Mouse (Mus musculus) heart, embryonic 15.5 days (tissue): ENCODE data around the gene Polr2f. TPM values are rescaled to one million over a fixed set of nuclear protein-coding genes. Genes with fewer than 3 reads are reported as not detected.

Experiments used
- ATAC-seq: fragments of 200-750 bp; cut with Nextera tagmentation; replicated peaks from 2 replicates; pipeline ENCODE4 v1.8.0; 2017; ENCODE audit warnings: low read depth, moderate TSS enrichment; ENCODE audit not compliant: insufficient number of reproducible peaks, insufficient read depth, low FRiP score
- H3K27ac ChIP-seq: fragments of 300-500 bp; sonication (generic); 2 replicates; pipeline ENCODE4 v1.5.1; 2015; ENCODE audit warnings: mild to moderate bottlenecking, inconsistent platforms
- H3K27me3 ChIP-seq: fragments of 300-500 bp; sonication (generic); 2 replicates; pipeline ENCODE4 v1.6.1; 2015; ENCODE audit warnings: inconsistent platforms
- H3K36me3 ChIP-seq: fragments of 300-500 bp; sonication (generic); 2 replicates; pipeline ENCODE4 v1.6.1; 2015; ENCODE audit warnings: mild to moderate bottlenecking, inconsistent platforms
- H3K4me1 ChIP-seq: fragments of 300-500 bp; sonication (generic); replicated peaks from 2 replicates; pipeline ENCODE4 v1.6.1; 2015; ENCODE audit warnings: inconsistent platforms
- H3K4me2 ChIP-seq: fragments of 300-500 bp; sonication (generic); 2 replicates; pipeline ENCODE4 v1.6.1; 2015; ENCODE audit warnings: inconsistent platforms, mild to moderate bottlenecking, moderate library complexity
- H3K4me3 ChIP-seq: fragments of 300-500 bp; sonication (generic); 2 replicates; pipeline ENCODE4 v1.5.1; 2015; ENCODE audit warnings: mild to moderate bottlenecking, inconsistent platforms
- H3K9ac ChIP-seq: fragments of 300-500 bp; sonication (generic); 2 replicates; pipeline ENCODE4 v1.6.1; 2015; ENCODE audit warnings: mild to moderate bottlenecking, inconsistent platforms
- H3K9me3 ChIP-seq: fragments of 300-500 bp; sonication (generic); replicated peaks from 2 replicates; pipeline ENCODE4 v1.6.1; 2016; ENCODE audit warnings: inconsistent platforms
- WGBS: fragments of 180-500 bp; shearing (Covaris S2); methylation state at CpG from one replicate; pipeline ENCODE4 v1.1.7; 2015; ENCODE audit warnings: mixed read lengths; 5-methylcytosine and 5-hydroxymethylcytosine counted together
- polyA plus RNA-seq: library from polyadenylated mRNA; unstranded; fragments of >200 nt; fragmentation: Nextera tagmentation; extraction: Ambion mirVana; gene quantifications from 2 replicates; pipeline ENCODE4 v1.2.1, GENCODE M21; 2015

The Polr2f gene
- polyA plus RNA-seq, 1 experiment from 2014 or later: 240 TPM

DNA sequence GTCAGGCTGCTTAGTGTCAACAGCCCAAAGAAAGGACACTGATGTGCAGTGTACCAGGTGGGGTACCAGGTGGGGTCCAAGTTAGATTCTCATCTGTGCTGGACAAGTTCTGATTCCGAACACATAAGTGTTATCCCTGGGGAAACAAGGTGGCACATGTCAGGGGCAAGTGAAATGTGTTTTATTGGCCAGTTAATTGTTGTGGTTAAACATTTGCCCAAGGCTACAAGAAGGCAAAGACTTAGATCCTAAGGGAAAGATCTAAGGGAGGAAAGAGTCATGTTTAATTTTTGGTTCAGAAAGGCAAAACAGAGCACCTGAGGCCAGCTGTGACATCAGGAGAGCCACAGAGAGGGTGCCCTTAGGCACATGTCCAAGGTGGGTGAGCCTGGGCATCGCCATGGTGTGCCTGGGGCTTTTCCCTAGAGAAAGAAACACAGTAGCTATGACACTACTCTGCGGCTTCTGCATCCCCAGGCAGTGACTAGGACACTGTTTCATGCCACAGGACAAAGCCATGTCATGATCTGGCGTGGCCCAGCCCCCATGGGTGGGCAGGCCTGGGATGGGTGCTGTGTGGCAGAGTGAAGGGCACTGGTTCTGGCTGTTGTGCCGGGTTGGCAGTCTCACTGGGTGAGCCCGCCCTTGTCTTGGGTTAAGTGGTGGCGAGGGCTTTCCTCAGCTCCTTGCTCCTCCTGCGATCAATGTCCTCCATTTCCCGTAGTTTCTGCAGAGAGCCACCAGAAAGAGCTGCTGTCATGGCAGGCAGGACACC, 6.1 kb upstream of the Polr2f start:
- Histone ChIP-seq H3K27ac (no peak overlapping the region), H3K36me3 (peaks cover 53% of the 10 kb centered on the region), H3K27me3 (no peaks in the 10 kb centered on the region), H3K4me3 (no peak overlapping the region), H3K4me1 (peaks cover 23% of the 10 kb centered on the region), H3K4me2 (no peak overlapping the region), H3K9ac (no peak overlapping the region), H3K9me3 (no peaks in the 10 kb centered on the region)
- no peak for ATAC-seq
- WGBS: 80% methylated on average over 9 of the region's 9 CpGs

DNA sequence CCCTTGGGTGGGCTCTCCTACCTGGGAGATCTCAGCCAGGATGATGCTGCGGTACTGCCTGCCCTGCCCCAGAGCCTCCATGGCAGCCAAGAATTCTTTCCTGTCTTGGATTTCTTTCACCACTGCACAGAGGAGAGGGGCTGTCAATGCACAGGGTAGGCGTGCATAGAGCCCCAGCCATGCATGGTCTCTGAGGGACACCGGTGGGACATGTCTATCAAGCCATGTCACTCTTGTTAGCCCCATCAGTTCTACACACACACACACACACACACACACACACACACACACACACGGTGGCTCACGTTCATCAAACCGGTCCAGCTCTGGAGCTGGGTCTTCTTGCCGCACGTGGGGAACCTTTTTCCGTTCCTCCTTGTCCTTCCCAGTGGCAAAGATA, 5.5 kb upstream of the Polr2f start:
- 79% methylated on average over 9 of the region's 9 CpGs for WGBS
- ATAC-seq: no peak
- H3K4me2 ChIP-seq: no peak overlapping the region

DNA sequence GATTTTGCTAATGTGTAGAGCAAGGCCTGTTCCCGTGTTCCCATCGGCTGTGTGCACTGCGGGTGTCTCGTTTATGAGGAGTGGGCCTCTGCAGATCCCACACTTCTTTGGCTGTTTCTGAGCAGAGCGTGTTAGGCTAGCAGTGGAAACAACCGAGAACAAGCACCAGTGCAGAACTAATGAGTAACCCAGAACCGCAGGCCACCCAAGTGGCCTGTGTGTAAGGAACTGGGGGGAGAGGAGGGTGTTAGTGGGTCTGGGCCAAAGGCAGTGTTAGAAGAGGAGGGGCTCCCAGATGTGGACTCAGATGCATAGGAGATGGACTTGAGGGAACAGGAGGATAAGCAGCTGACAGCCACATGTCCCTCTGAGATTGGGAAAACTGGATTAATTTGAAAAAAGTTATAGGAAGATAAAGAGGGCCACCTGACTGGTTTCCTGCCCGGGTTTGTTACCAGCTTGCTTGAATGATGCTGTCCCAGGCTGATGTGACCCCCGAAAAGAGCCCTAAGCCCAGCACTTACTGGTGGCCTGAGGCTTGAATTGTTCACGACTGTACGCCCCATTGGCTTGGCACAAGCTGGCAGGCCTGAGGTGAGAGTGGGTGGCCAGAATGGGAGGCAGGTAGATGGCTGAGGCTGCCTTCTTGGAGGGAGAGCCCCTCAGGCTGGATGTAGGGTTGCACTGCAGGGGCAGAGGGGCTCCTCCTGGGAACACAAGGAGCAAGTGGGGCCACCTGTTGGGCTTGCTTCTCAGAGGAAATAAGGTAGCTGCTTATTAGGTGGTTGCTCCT, 4.8 kb upstream of the Polr2f start:
- peaks cover 17% of the 10 kb centered on the region for H3K4me1 ChIP-seq
- WGBS: 75% methylated on average over 11 of the region's 11 CpGs
- no peaks in the 10 kb centered on the region for H3K9me3 ChIP-seq
- ATAC-seq: no peak
- no peak overlapping the region for H3K27ac ChIP-seq
- no peak overlapping the region for H3K4me2 ChIP-seq
- H3K4me3 ChIP-seq: no peak overlapping the region
- H3K27me3 ChIP-seq: no peaks in the 10 kb centered on the region
- no peak overlapping the region for H3K9ac ChIP-seq
- peaks cover 40% of the 10 kb centered on the region for H3K36me3 ChIP-seq

More for the DNA sequence above, 5.5 kb upstream of the Polr2f start:
- H3K9me3 ChIP-seq: no peaks in the 10 kb centered on the region
- H3K27ac ChIP-seq: no peak overlapping the region
- no peak overlapping the region for H3K9ac ChIP-seq
- H3K27me3 ChIP-seq: no peaks in the 10 kb centered on the region
- peaks cover 47% of the 10 kb centered on the region for H3K36me3 ChIP-seq
- peaks cover 19% of the 10 kb centered on the region for H3K4me1 ChIP-seq
- no peak overlapping the region for H3K4me3 ChIP-seq

DNA sequence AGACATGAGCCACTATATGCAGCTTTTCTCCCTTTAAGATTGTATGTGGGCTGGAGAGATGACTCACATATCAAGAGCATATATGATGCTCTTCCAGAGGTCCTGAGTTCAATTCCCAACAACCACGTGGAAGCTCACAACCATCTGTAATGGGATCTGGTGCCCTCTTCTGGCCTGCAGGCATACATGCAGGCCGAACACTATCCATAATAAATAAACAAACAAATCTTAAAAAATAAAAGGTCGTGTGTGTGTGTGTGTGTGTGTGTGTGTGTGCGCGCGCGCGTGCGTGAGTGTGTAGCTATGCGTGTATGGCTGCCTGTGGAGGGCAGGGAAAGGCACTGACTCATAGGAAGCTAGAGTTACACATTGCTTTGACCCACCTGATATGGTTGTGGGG, 1.2 kb upstream of the Polr2f start:
- no peak for ATAC-seq
- Histone ChIP-seq H3K4me1 (peaks cover 23% of the 10 kb centered on the region), H3K4me3 (no peak overlapping the region), H3K9ac (no peak overlapping the region), H3K27me3 (no peaks in the 10 kb centered on the region), H3K36me3 (peaks cover 6% of the 10 kb centered on the region), H3K9me3 (no peaks in the 10 kb centered on the region), H3K4me2 (no peak overlapping the region), H3K27ac (no peak overlapping the region)
- WGBS: 54% methylated on average over 10 of the region's 10 CpGs

DNA sequence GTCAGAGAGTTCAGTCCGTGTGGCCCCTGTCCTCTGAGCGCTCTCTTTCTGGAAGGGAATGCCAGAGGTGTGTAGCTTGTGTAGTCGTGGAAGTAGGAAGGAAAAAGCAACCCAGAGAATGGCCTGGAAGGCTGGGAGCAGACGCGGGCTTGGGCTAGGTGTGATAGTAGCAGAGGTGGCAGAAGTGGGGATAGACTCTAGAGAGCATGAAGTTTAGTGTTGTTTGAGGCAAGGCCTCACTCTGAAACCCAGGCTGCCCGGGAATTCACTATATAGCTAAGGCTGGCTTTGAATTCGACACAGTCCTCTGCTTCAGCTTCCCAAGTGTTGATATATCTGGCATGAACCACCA, 733 bp downstream of the Polr2f start:
- no peaks in the 10 kb centered on the region for H3K9me3 ChIP-seq
- H3K4me3 ChIP-seq: peak overlapping the region; percentile 84
- H3K9ac ChIP-seq: peak overlapping the region; percentile 84
- H3K4me1 ChIP-seq: peaks cover 23% of the 10 kb centered on the region
- H3K4me2 ChIP-seq: peak overlapping the region; percentile 93
- peaks cover 21% of the 10 kb centered on the region for H3K36me3 ChIP-seq
- H3K27me3 ChIP-seq: no peaks in the 10 kb centered on the region
- WGBS: 2% methylated on average over 7 of the region's 7 CpGs
- peak overlapping the region; percentile 52 for H3K27ac ChIP-seq
- no peak for ATAC-seq

DNA sequence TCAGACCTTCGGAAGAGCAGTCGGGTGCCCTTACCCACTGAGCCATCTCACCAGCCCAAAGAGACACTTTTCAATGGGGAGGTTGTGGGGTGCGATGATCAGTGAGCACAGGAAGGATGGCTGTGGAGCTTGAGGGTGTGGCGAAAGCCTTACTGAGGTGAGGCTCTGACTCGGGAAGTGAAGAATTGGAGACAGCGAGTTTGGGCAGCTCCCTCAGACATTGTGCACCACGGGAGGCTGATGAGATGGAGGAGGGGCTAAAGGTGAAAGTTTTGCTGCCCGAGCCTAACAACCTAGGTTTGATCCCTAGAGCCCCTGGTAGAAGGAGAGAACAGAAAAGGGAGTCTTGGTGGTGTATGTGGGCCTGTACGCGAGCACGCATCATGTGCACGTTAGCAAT, 2.5 kb downstream of the Polr2f start:
- Histone ChIP-seq H3K9me3 (no peaks in the 10 kb centered on the region), H3K9ac (no peak overlapping the region), H3K27me3 (no peaks in the 10 kb centered on the region), H3K27ac (no peak overlapping the region), H3K4me1 (peaks cover 20% of the 10 kb centered on the region), H3K36me3 (peaks cover 37% of the 10 kb centered on the region), H3K4me2 (no peak overlapping the region), H3K4me3 (no peak overlapping the region)
- 87% methylated on average over 12 of the region's 12 CpGs for WGBS
- no peak for ATAC-seq

DNA sequence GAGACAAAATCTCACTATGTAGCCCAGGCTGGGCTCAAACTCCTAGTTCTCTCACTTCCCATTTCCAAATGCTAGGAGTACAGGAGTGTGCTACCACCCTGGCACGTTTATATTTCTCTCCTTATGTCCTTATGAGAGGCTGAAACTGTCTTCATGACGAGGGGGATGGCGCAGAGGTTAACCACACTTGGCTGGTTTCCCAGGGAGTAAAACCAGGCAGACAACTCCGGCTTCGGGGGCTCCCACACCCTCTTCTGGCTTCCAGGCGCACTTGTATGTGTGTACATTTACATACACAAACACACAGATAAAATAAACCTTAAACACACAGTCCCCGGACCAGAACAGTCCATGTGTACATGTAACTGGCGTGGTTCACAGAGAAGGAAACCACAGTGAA, 3.2 kb downstream of the Polr2f start:
- WGBS: 60% methylated on average over 8 of the region's 8 CpGs
- Histone ChIP-seq H3K27ac (no peak overlapping the region), H3K36me3 (peaks cover 39% of the 10 kb centered on the region), H3K4me2 (no peak overlapping the region), H3K4me1 (peaks cover 22% of the 10 kb centered on the region), H3K9ac (no peak overlapping the region), H3K9me3 (no peaks in the 10 kb centered on the region), H3K27me3 (no peaks in the 10 kb centered on the region), H3K4me3 (no peak overlapping the region)
- no peak for ATAC-seq

DNA sequence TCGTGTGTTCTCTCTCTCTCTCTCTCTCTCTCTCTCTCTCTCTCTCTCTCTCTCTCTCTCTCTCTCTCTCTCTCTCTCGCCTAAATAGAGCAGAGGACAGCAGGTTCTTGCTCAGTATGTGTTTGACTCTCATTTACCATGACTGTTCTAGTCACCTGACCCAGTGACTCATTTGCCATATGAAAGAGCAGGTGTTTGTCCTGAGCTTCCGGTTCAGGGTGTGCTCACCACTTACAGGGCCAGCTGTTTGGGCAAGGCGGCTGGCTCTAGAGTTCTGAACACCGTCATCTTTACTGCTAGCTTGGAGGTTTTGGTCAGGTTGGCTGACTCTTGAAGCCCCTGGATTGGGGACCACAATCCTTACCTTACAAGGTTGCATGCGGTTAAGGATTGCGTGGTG, 4.7 kb downstream of the Polr2f start:
- WGBS: 86% methylated on average over 7 of the region's 7 CpGs
- H3K9me3 ChIP-seq: no peaks in the 10 kb centered on the region
- ATAC-seq: no peak
- H3K4me2 ChIP-seq: no peak overlapping the region
- H3K9ac ChIP-seq: no peak overlapping the region
- H3K4me3 ChIP-seq: no peak overlapping the region
- no peaks in the 10 kb centered on the region for H3K27me3 ChIP-seq
- peaks cover 50% of the 10 kb centered on the region for H3K36me3 ChIP-seq
- H3K27ac ChIP-seq: no peak overlapping the region
- peaks cover 20% of the 10 kb centered on the region for H3K4me1 ChIP-seq

DNA sequence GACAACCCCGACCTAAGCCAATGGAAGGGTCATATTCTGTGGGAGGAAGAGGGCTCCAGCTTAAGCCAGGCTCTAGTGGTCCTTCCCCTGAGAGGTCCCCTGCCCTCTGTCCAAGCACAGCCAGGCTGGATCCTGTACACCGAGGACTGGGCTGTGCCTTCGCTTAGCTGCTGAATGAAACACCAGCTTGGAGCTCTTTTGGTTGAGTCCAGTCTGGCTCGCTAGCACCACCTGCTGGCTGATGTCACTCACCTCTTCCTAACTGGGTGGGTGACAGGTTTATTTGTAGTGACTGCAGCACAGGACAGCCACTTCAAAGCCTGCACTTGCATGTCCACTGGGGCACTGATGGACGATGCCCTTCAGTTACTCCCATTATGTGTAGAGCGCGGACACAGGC, 7.7 kb downstream of the Polr2f start:
- Histone ChIP-seq H3K9me3 (no peaks in the 10 kb centered on the region), H3K27ac (no peak overlapping the region)

DNA sequence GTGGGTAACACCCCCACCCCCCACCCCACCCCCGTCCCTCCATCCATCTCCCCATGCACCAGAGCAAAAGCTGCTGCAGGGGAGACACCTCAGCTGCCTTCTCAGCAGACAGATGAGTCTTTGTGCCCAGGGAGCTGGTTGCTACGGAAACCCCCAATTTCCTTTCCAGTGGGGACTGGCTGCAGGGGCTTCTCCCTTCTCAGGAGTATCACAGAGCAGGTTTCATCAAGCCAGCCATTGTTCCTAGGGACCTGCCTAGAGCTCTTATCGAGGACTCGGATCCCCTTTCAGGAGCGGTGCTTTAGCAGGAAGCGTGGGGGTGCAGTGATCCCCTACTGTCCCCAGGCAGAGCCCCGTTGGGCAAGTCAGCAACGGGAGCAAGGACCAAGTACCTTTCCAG, 11.1 kb downstream of the Polr2f start:
- Histone ChIP-seq H3K27me3 (peaks cover 8% of the 10 kb centered on the region), H3K9me3 (no peaks in the 10 kb centered on the region), H3K4me1 (peaks cover 11% of the 10 kb centered on the region), H3K4me3 (no peak overlapping the region), H3K9ac (no peak overlapping the region), H3K27ac (no peak overlapping the region), H3K36me3 (peaks cover 40% of the 10 kb centered on the region), H3K4me2 (no peak overlapping the region)
- 75% methylated on average over 8 of the region's 8 CpGs for WGBS
- ATAC-seq: no peak

More for the DNA sequence above, 7.7 kb downstream of the Polr2f start:
- H3K36me3 ChIP-seq: peaks cover 65% of the 10 kb centered on the region
- H3K4me3 ChIP-seq: no peak overlapping the region
- no peaks in the 10 kb centered on the region for H3K27me3 ChIP-seq
- H3K4me2 ChIP-seq: no peak overlapping the region
- WGBS: 51% methylated on average over 7 of the region's 7 CpGs
- H3K9ac ChIP-seq: no peak overlapping the region
- peaks cover 2% of the 10 kb centered on the region; the same call in 1 of the 2 replicates for H3K4me1 ChIP-seq
- ATAC-seq: 0 out of 2 replicates have a peak, but pooled peaks have one; percentile 45

DNA sequence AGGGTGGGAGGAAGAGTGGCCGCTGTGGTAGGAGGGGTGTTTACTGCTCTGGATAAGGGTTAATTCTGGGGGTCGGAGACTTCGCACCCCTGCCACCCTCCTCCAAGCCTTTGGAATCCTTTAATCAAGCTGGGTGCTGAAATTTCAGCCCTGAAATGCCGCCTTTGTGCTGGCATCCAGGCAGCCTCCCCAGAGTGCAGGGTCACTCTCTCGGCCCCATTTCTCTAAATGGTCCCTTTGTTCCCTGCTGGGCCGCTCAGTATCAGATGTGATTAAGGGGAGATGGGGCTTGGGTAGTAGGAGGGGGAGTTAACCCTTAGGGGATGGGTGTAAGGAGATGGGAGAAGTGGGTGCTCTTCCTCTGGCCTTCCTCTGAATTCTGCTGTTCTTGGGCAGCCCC, 11.9 kb downstream of the Polr2f start:
- Histone ChIP-seq H3K4me3 (no peak overlapping the region), H3K27ac (no peak overlapping the region)

More for the DNA sequence above, 11.9 kb downstream of the Polr2f start:
- Histone ChIP-seq H3K4me1 (peaks cover 11% of the 10 kb centered on the region), H3K9me3 (no peaks in the 10 kb centered on the region), H3K27me3 (peaks cover 12% of the 10 kb centered on the region), H3K9ac (no peak overlapping the region), H3K4me2 (no peak overlapping the region), H3K36me3 (peaks cover 32% of the 10 kb centered on the region)
- WGBS: 55% methylated on average over 6 of the region's 6 CpGs
- ATAC-seq: no peak
